15 mouse cellular contexts compared by ENCODE assay signal in genomic region chr11:119273186-119273930, GRCm38 (mm10). TPM values are rescaled to one million over a fixed set of nuclear protein-coding genes. Genes with fewer than 3 reads are reported as not detected.
A peak's percentile ranks its signal among the peaks of the same experiment; 100 is the strongest.
DNase-seq lines count a peak whose midpoint lies in the region; ATAC-seq and TF ChIP-seq lines count a peak whose summit lies in the region.
"Had no signal": no experiment of that assay in that cellular context is flagged by ENCODE, and none has a peak within 500 bp of the region (broad histone marks: within the 10 kb centered on the region; RNA-seq: fewer than 3 reads in every experiment).

No protein-coding gene starts in this region.

- H3K9ac ChIP-seq in liver, postnatal 0 days (replicated peaks): no peak overlapping the region
- H3K9ac ChIP-seq in hindbrain, embryonic 14.5 days: no peak overlapping the region
- H3K9ac ChIP-seq: heart, embryonic 15.5 days; neural tube, embryonic 12.5 days had no signal

- no peaks in the 10 kb centered on the region for H3K9me3 ChIP-seq in liver, postnatal 0 days (ENCODE audit: low read length)
- H3K9me3 ChIP-seq in hindbrain, embryonic 14.5 days (ENCODE audit: control insufficient read depth, low read length): no peaks in the 10 kb centered on the region
- H3K9me3 ChIP-seq: heart, embryonic 15.5 days; megakaryocyte, embryonic 14.5 days; neural tube, embryonic 12.5 days had no signal

- no peaks in the 10 kb centered on the region for H3K36me3 ChIP-seq in C2C12 (ENCODE audit: control insufficient read depth, insufficient read depth)
- peaks cover 5% of the 10 kb centered on the region; the same call in 1 of the 2 replicates for H3K36me3 ChIP-seq in liver, postnatal 0 days (replicated peaks; ENCODE audit: insufficient read depth, low read length)
- H3K36me3 ChIP-seq in hindbrain, embryonic 14.5 days (replicated peaks; ENCODE audit: control insufficient read depth, insufficient read depth): peaks cover 50% of the 10 kb centered on the region

- TF ChIP-seq CTCF in left cerebral cortex, adult 2 months (IDR thresholded peaks at IDR 0.05): peak; percentile 38
- peak; percentile 2 for TF ChIP-seq CTCF in C2C12 (IDR thresholded peaks at IDR 0.05; ENCODE audit: control insufficient read depth, insufficient read depth, insufficient read length)
- peak; percentile 53 for TF ChIP-seq CTCF in liver, postnatal 0 days (IDR thresholded peaks at IDR 0.05; ENCODE audit: low read depth)

- H3K79me2 ChIP-seq in C2C12 (ENCODE audit: control insufficient read depth, insufficient read depth): no peaks in the 10 kb centered on the region

- WGBS in liver, postnatal 0 days (ENCODE audit: insufficient replicate concordance): 80% methylated on average over 8 of the region's 8 CpGs
- 84% methylated on average over 8 of the region's 8 CpGs for WGBS in hindbrain, embryonic 14.5 days

- H3ac ChIP-seq in C2C12 (ENCODE audit: control insufficient read depth, insufficient read length, low read depth): no peak overlapping the region

- no peak overlapping the region for H3K27ac ChIP-seq in left cerebral cortex, adult 2 months
- H3K27ac ChIP-seq in liver, postnatal 0 days (ENCODE audit: low read depth): no peak overlapping the region
- H3K27ac ChIP-seq in hindbrain, embryonic 14.5 days: no peak overlapping the region
- H3K27ac ChIP-seq: heart, embryonic 15.5 days; neural tube, embryonic 12.5 days had no signal

- peak; percentile 24; the same call in 1 of the 2 replicates for ATAC-seq in liver, postnatal 0 days
- no peak for ATAC-seq in hindbrain, embryonic 14.5 days (ENCODE audit: low FRiP score)
- ATAC-seq: activated CD4-positive, CD25-positive, alpha-beta regulatory T cell, adult 4 months had no signal

- H3K4me3 ChIP-seq in left cerebral cortex, adult 2 months: no peak overlapping the region
- H3K4me3 ChIP-seq in C2C12 (ENCODE audit: insufficient read depth, poor library complexity, severe bottlenecking): no peak overlapping the region
- no peak overlapping the region for H3K4me3 ChIP-seq in liver, postnatal 0 days (ENCODE audit: low read depth, low read length)
- no peak overlapping the region for H3K4me3 ChIP-seq in hindbrain, embryonic 14.5 days (replicated peaks; ENCODE audit: low read length)
- H3K4me3 ChIP-seq: heart, embryonic 15.5 days; megakaryocyte, embryonic 14.5 days; neural tube, embryonic 12.5 days had no signal

- peaks cover 1% of the 10 kb centered on the region; the same call in 1 of the 2 replicates for H3K4me1 ChIP-seq in liver, postnatal 0 days (ENCODE audit: insufficient read depth)
- peaks cover 7% of the 10 kb centered on the region for H3K4me1 ChIP-seq in hindbrain, embryonic 14.5 days (replicated peaks; ENCODE audit: control insufficient read depth, insufficient read depth, low read length)

- intact Hi-C loops in left cerebral cortex, adult 2 months (cut with DNase I): no loop called here
- intact Hi-C loops in left cerebral cortex, postnatal 10 days (cut with DNase I): no loop called here
- intact Hi-C loops in left cerebral cortex, postnatal 4 days (cut with DNase I): no loop called here

- no peak overlapping the region for H3K4me2 ChIP-seq in liver, postnatal 0 days (ENCODE audit: low read depth, low read length)
- H3K4me2 ChIP-seq in hindbrain, embryonic 14.5 days (replicated peaks): no peak overlapping the region
- H3K4me2 ChIP-seq: heart, embryonic 15.5 days; neural tube, embryonic 12.5 days had no signal

- no peak for DNase-seq in left cerebral cortex, adult 2 months (ENCODE audit: extremely low spot score in 1 of 2, low spot score in 2 of 2)
- no peak for DNase-seq in left cerebral cortex, postnatal 10 days (ENCODE audit: extremely low spot score in 1 of 2, low spot score in 2 of 2)
- DNase-seq in ES-CJ7 (ENCODE audit: low read depth, low spot score): peak; percentile 50
- DNase-seq in liver, postnatal 0 days: peak; percentile 47
- DNase-seq in left cerebral cortex, postnatal 4 days: no peak
- no peak for DNase-seq in hindbrain, embryonic 14.5 days (ENCODE audit: low spot score)
- DNase-seq: cerebellum, adult 8-10 months; kidney, postnatal 10 days; right cerebral cortex, postnatal 14 days; thymus, adult 18-20 months had no signal

- H3K27me3 ChIP-seq in C2C12 (ENCODE audit: control insufficient read depth, insufficient read depth, insufficient read length): no peaks in the 10 kb centered on the region
- no peaks in the 10 kb centered on the region for H3K27me3 ChIP-seq in liver, postnatal 0 days (ENCODE audit: insufficient read depth, low read length)
- no peaks in the 10 kb centered on the region for H3K27me3 ChIP-seq in hindbrain, embryonic 14.5 days (ENCODE audit: control insufficient read depth, insufficient read depth, low read length)
- H3K27me3 ChIP-seq: heart, embryonic 15.5 days; megakaryocyte, embryonic 14.5 days; neural tube, embryonic 12.5 days had no signal

- TF ChIP-seq EP300 in liver, postnatal 0 days (IDR thresholded peaks at IDR 0.05; ENCODE audit: low read depth): no peak

- H3K79me3 ChIP-seq in C2C12 (ENCODE audit: low read depth): no peaks in the 10 kb centered on the region

TF ChIP-seq in C2C12, 6 proteins besides CTCF, POLR2A, EP300 and RAD21:
- TF ChIP-seq MYOD1 (IDR thresholded peaks at IDR 0.05; ENCODE audit: control insufficient read depth, insufficient read length, low read depth): no peak
- TF ChIP-seq MAX (IDR thresholded peaks at IDR 0.05): no peak
- TF ChIP-seq USF1 (IDR thresholded peaks at IDR 0.05; ENCODE audit: low read depth): no peak
- no peak for TF ChIP-seq FOSL1 (IDR thresholded peaks at IDR 0.05; ENCODE audit: insufficient read depth, low read length, poor library complexity, severe bottlenecking)
- TF ChIP-seq CEBPB (IDR thresholded peaks at IDR 0.05; ENCODE audit: low read depth): no peak
- no peak for TF ChIP-seq MYOG (IDR thresholded peaks at IDR 0.05; ENCODE audit: control insufficient read depth, extremely low read depth, insufficient read length)

RNA-seq across cellular contexts. Expression of gene Gaa, which starts 5.7 kb away (rescaled TPM):
- 100 to 1,000 TPM; 241 to 268 TPM for total RNA-seq in left cerebral cortex, adult 2 months (2021)
- total RNA-seq in left cerebral cortex, postnatal 10 days (2021): 100 to 1,000 TPM; 108 to 124 TPM
- 32.2 TPM for polyA plus RNA-seq in C2C12 (2012; fragmentation: generic; extraction: Trizol)
- 28.6 and 29.0 TPM in 2 replicates for polyA plus RNA-seq in liver, postnatal 0 days (2015; fragmentation: Nextera tagmentation; extraction: Ambion mirVana)
- total RNA-seq in left cerebral cortex, postnatal 4 days (2021): 100 to 1,000 TPM in 1 of 2 experiments, 10 to 100 TPM in 1; 86.9 to 104 TPM
- polyA plus RNA-seq in hindbrain, embryonic 14.5 days (2014; fragmentation: Nextera tagmentation; extraction: Ambion mirVana): 78.7 and 82.4 TPM in 2 replicates

RNA-seq across cellular contexts. Expression of gene Eif4a3, which starts 26.5 kb away (rescaled TPM):
- 10 to 100 TPM; 68.7 to 78.6 TPM for total RNA-seq in left cerebral cortex, adult 2 months (2021)
- total RNA-seq in left cerebral cortex, postnatal 10 days (2021): 10 to 100 TPM; 92.3 to 98.1 TPM
- 349 TPM for polyA plus RNA-seq in C2C12 (2012; fragmentation: generic; extraction: Trizol)
- 119 and 125 TPM in 2 replicates for polyA plus RNA-seq in liver, postnatal 0 days (2015; fragmentation: Nextera tagmentation; extraction: Ambion mirVana)
- total RNA-seq in left cerebral cortex, postnatal 4 days (2021): 100 to 1,000 TPM; 115 to 127 TPM
- polyA plus RNA-seq in hindbrain, embryonic 14.5 days (2014; fragmentation: Nextera tagmentation; extraction: Ambion mirVana): 223 and 243 TPM in 2 replicates

RNA-seq across cellular contexts. Expression of gene Card14, which starts 34.2 kb away (rescaled TPM):
- total RNA-seq in left cerebral cortex, adult 2 months (2021): under 1 TPM; 0.19 to 0.27 TPM
- under 1 TPM; 0.32 to 0.34 TPM for total RNA-seq in left cerebral cortex, postnatal 10 days (2021)
- polyA plus RNA-seq in C2C12 (2012; fragmentation: generic; extraction: Trizol): not detected
- polyA plus RNA-seq in liver, postnatal 0 days (2015; fragmentation: Nextera tagmentation; extraction: Ambion mirVana): 0.06 and 0.09 TPM in 2 replicates
- under 1 TPM; 0.38 to 0.54 TPM for total RNA-seq in left cerebral cortex, postnatal 4 days (2021)
- polyA plus RNA-seq in hindbrain, embryonic 14.5 days (2014; fragmentation: Nextera tagmentation; extraction: Ambion mirVana): 0.16 and 0.18 TPM in 2 replicates

RNA-seq across cellular contexts. Expression of gene Ccdc40, which starts 45.0 kb away (rescaled TPM):
- 1 to 10 TPM; 1.3 to 1.5 TPM for total RNA-seq in left cerebral cortex, adult 2 months (2021)
- total RNA-seq in left cerebral cortex, postnatal 10 days (2021): 1 to 10 TPM; 3.0 to 3.7 TPM
- 0.12 TPM for polyA plus RNA-seq in C2C12 (2012; fragmentation: generic; extraction: Trizol)
- polyA plus RNA-seq in liver, postnatal 0 days (2015; fragmentation: Nextera tagmentation; extraction: Ambion mirVana): 0.89 and 0.95 TPM in 2 replicates
- total RNA-seq in left cerebral cortex, postnatal 4 days (2021): 1 to 10 TPM; 7.3 to 8.5 TPM
- 12.0 and 14.1 TPM in 2 replicates for polyA plus RNA-seq in hindbrain, embryonic 14.5 days (2014; fragmentation: Nextera tagmentation; extraction: Ambion mirVana)

RNA-seq across cellular contexts. Expression of gene Tbc1d16, which starts 45.1 kb away (rescaled TPM):
- 10 to 100 TPM; 25.2 to 34.6 TPM for total RNA-seq in left cerebral cortex, adult 2 months (2021)
- 100 to 1,000 TPM in 1 of 2 experiments, 10 to 100 TPM in 1; 98.2 to 108 TPM for total RNA-seq in left cerebral cortex, postnatal 10 days (2021)
- 4.9 TPM for polyA plus RNA-seq in C2C12 (2012; fragmentation: generic; extraction: Trizol)
- 1.0 and 1.5 TPM in 2 replicates for polyA plus RNA-seq in liver, postnatal 0 days (2015; fragmentation: Nextera tagmentation; extraction: Ambion mirVana)
- 100 to 1,000 TPM; 217 to 222 TPM for total RNA-seq in left cerebral cortex, postnatal 4 days (2021)
- polyA plus RNA-seq in hindbrain, embryonic 14.5 days (2014; fragmentation: Nextera tagmentation; extraction: Ambion mirVana): 39.3 and 41.2 TPM in 2 replicates

Comparison
In these comparisons a context has a peak if more than half of its experiments do, and no peak if none do; other contexts are left out.
1. DNase-seq: peak in ES-CJ7 (single experiment) and liver, postnatal 0 days (single experiment); none in left cerebral cortex, adult 2 months (0 of 2), left cerebral cortex, postnatal 10 days (0 of 2), left cerebral cortex, postnatal 4 days (single experiment) and hindbrain, embryonic 14.5 days (single experiment).
2. CTCF ChIP-seq: peak in every context shown above with its lines; median percentile 53 in liver, postnatal 0 days; 38 in left cerebral cortex, adult 2 months; 2 in C2C12.